Mouse (Mus musculus) small intestine, adult 2 months (tissue): Measurements from ENCODE around the gene Gm20388. TPM values are rescaled to one million over a fixed set of nuclear protein-coding genes. Genes with fewer than 3 reads are reported as not detected.

Source experiments
- H3K27ac ChIP-seq: fragments of 200-500 bp; 2 replicates; pipeline ENCODE4 v1.5.1; 2012; ENCODE audit warnings: low read depth, low read length, control low read depth, inconsistent platforms; ENCODE audit not compliant: insufficient read depth
- H3K27me3 ChIP-seq: fragments of 200-500 bp; 2 replicates; pipeline ENCODE4 v1.6.1; 2012; ENCODE audit warnings: mild to moderate bottlenecking, moderate library complexity, low read length, inconsistent platforms; ENCODE audit not compliant: control insufficient read depth, insufficient read depth
- H3K36me3 ChIP-seq: fragments of 200-500 bp; 2 replicates; pipeline ENCODE4 v1.6.1; 2012; ENCODE audit warnings: mild to moderate bottlenecking, low read length, control low read depth, inconsistent platforms; ENCODE audit not compliant: control insufficient read depth, insufficient read depth
- H3K4me1 ChIP-seq: fragments of 200-500 bp; 2 replicates; pipeline ENCODE4 v1.6.1; 2012; ENCODE audit warnings: low read length, inconsistent platforms, mixed read lengths; ENCODE audit not compliant: control insufficient read depth, insufficient read depth, insufficient read length
- H3K4me3 ChIP-seq: fragments of 200-500 bp; 2 replicates; pipeline ENCODE4 v1.5.1; 2012; ENCODE audit warnings: low read depth, mild to moderate bottlenecking, control low read depth, inconsistent platforms, low read length, moderate library complexity
- CTCF ChIP-seq: fragments of 200-500 bp; IDR thresholded peaks from 2 replicates; pipeline ENCODE4 v1.5.1; 2012; ENCODE audit warnings: low read depth, mild to moderate bottlenecking, control low read depth, inconsistent platforms, low read length, moderate library complexity, mixed read lengths; ENCODE audit not compliant: insufficient replicate concordance, insufficient read length; ENCODE audit errors: extremely low read depth
- POLR2A ChIP-seq: fragments of 200-500 bp; IDR thresholded peaks from 2 replicates; pipeline ENCODE4 v1.6.1; 2012; ENCODE audit warnings: low read depth, mild to moderate bottlenecking, control low read depth, inconsistent platforms, low read length, moderate library complexity
- WGBS: fragments of 180-500 bp; shearing (Covaris S2); methylation state at CpG from one replicate; pipeline ENCODE4 v1.1.7; 2018; 5-methylcytosine and 5-hydroxymethylcytosine counted together
- polyA plus RNA-seq: library from polyadenylated mRNA; depleted of rRNA; stranded (reverse); fragments of >200 nt; gene quantifications from 2 replicates; pipeline ENCODE4 v1.2.3, GENCODE M21; 2012

The Gm20388 gene
- polyA plus RNA-seq, 1 experiment: 37.3 TPM

- Histone ChIP-seq H3K36me3 (no peaks in the 10 kb centered on the region), H3K4me3 (peak overlapping the region; percentile 99), H3K27ac (peak overlapping the region; percentile 64; the same call in 1 of the 2 replicates), H3K4me1 (peaks cover 20% of the 10 kb centered on the region; the same call in 1 of the 2 replicates), H3K27me3 (no peaks in the 10 kb centered on the region)
- WGBS: 1% methylated on average over 48 of the region's 48 CpGs
- TF ChIP-seq POLR2A: no peak
- TF ChIP-seq CTCF: no peak
Measured at GRCm38 (mm10) chr8:123982291-123982793, 4071.7 kb downstream of the Gm20388 start.

DNA sequence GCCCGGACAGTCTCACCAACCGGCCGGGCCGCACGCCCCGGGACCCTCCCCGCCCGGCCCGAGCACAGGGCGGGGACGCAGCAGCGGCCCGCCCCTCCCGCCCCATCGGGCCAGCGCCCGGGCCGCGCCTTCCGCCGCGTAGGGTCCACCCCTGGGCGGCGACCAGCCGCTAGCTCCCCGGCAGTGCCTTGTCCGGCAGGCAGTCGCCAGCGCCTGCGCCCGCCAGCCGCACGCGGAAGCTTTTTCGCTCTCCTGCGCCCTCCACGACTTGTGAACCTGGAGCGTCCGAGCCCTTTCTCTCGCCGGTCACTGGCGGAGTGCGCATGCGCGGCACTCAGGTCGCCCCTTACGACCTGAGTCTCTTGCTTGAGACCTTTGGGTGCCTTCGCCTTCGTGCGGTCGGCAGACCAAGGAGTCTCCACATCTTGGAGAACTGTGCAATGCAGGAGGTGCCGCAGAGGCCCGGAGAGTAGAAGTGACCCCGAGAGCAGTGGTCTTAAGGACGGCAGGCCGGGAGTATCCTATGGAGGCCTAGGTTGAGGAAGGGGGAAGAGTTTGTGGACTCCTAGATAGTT lies 4072.3 kb downstream of the Gm20388 start, which contains the start of gene Abcb10:
Gene Abcb10, minus strand, starts transcription at position 297 of the 575 bp plus-strand sequence.
- Histone ChIP-seq H3K4me1 (peaks cover 20% of the 10 kb centered on the region; the same call in 1 of the 2 replicates), H3K36me3 (no peaks in the 10 kb centered on the region), H3K27me3 (no peaks in the 10 kb centered on the region), H3K27ac (peak within 1 kb of the TSS; percentile 94), H3K4me3 (peak within 1 kb of the TSS; percentile 99)
- under 1% methylated on average over 56 of the region's 56 CpGs for WGBS
- TF ChIP-seq CTCF (no peak), POLR2A (peak; percentile 97)

DNA sequence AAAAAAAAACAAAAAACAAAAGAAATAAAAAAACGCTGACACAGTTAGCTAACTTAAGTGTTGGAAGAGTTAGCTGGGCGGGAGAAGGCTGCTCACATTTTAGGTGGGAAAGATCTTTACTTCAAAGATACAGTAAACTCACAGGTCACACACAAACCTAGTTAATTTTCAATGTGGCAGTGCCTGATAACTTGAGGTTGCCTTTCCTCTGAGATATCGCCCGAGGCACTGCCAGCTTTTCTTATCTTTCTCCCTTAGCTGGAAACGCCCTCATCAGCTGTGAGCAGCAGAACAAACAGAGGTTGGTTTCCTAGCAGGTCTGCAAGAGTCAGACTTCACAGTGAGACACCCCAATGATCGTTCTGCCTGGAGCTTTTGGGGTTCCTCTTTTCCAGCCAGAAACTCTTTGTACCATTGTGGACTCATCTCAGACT lies 4078.0 kb downstream of the Gm20388 start:
- H3K27me3 ChIP-seq: no peaks in the 10 kb centered on the region
- 15% methylated on average over 6 of the region's 6 CpGs for WGBS
- no peak for TF ChIP-seq CTCF
- no peak for TF ChIP-seq POLR2A
- peak overlapping the region; percentile 36; the same call in 1 of the 2 replicates for H3K27ac ChIP-seq
- no peaks in the 10 kb centered on the region for H3K36me3 ChIP-seq
- peaks cover 8% of the 10 kb centered on the region; the same call in 1 of the 2 replicates for H3K4me1 ChIP-seq
- no peak overlapping the region for H3K4me3 ChIP-seq

- 41% methylated on average over 7 of the region's 7 CpGs for WGBS
- Histone ChIP-seq H3K27me3 (no peaks in the 10 kb centered on the region), H3K4me3 (no peak overlapping the region), H3K36me3 (no peaks in the 10 kb centered on the region), H3K4me1 (peaks cover 9% of the 10 kb centered on the region; the same call in 1 of the 2 replicates), H3K27ac (peak overlapping the region; percentile 36; the same call in 1 of the 2 replicates)
- TF ChIP-seq CTCF: no peak
- TF ChIP-seq POLR2A: no peak
Measured at GRCm38 (mm10) chr8:123989128-123989527, 4078.5 kb downstream of the Gm20388 start.

DNA sequence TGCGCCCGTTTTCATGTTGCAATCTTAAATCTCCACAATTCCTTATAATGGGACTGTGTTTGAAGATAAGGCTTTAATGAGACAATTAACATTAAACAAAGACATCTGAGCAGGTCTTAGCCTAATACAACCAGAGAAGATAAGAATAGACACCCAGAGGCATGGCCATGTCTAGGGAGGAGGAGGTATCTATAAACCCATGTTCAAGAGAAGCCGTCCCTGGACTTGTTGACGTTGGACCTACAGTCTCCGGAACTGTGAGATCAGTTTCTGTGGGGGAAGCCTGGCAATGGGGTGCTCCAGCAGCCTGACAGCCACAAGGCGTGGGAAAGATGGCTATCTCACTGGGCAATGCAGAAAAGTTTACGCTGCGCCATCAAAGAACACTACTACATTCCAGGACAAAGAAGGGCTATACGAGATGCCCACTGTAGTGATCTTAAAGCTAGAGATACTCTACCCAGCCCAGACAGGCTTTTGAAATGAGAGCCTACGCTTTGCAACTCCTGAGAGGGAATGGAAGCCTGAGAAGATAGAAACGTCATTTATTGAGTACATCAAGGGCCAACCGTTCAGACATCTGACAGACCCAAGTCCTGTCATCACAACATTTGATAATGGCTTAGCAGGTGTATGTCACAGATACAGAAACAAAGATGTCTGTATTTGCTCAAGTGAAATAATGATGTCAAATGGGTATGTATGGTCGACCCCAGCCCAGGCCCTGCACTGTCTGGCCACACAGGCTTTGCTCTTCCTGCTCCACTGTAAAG lies 4079.8 kb downstream of the Gm20388 start:
- no peak for TF ChIP-seq POLR2A
- TF ChIP-seq CTCF: no peak
- H3K4me3 ChIP-seq: no peak overlapping the region
- no peaks in the 10 kb centered on the region for H3K36me3 ChIP-seq
- no peak overlapping the region for H3K27ac ChIP-seq
- 72% methylated on average over 13 of the region's 13 CpGs for WGBS
- peaks cover 11% of the 10 kb centered on the region; the same call in 1 of the 2 replicates for H3K4me1 ChIP-seq
- no peaks in the 10 kb centered on the region for H3K27me3 ChIP-seq

DNA sequence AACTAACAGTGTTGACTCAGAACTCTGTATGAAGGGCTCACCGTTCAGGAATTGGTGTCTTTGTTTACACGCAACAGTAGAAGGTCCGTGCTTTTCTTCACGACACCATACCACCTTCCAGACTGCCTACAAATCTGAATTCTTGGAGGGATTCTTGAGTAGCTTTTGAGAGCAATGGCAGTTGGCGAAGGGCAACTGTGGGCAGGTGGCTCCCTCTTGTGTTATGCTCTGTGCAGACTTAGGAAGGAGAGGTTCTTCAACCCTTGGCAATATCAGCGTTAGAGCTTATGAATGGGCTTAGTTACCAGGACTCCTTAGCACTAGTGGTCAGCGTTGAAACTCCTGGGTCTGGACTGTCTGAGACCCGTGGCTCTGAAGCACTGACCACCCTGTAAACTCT lies 4081.9 kb downstream of the Gm20388 start:
- H3K27me3 ChIP-seq: no peaks in the 10 kb centered on the region
- TF ChIP-seq CTCF (peak; percentile 30; the same call in 1 of the 2 replicates), POLR2A (no peak)
- 82% methylated on average over 8 of the region's 8 CpGs for WGBS

DNA sequence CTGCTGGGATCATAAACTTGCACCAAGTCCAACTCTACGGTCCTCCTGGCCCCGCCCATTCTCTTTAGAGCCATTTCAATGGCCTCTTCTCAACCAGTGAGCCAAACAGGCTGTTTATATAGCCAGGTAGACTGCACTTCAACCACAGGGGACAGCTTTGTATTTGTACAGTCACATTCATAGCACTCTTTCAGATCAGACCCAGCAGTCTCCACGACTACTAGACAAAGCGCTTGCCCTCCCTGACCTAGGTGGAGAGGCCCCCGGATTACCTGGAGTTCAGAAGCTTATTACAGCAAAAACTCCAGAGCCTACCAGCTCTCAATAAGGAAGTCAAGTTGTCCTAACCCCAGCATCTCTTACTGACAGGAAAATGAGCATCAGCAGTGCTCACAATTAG lies 4083.0 kb downstream of the Gm20388 start:
- TF ChIP-seq POLR2A (no peak), CTCF (no peak)
- Histone ChIP-seq H3K36me3 (peaks cover 11% of the 10 kb centered on the region), H3K27me3 (no peaks in the 10 kb centered on the region), H3K4me1 (peaks cover 11% of the 10 kb centered on the region), H3K4me3 (no peak overlapping the region), H3K27ac (peak overlapping the region; percentile 62)
- 42% methylated on average over 5 of the region's 5 CpGs for WGBS

More for the DNA sequence above, 4081.9 kb downstream of the Gm20388 start:
- Histone ChIP-seq H3K27ac (no peak overlapping the region), H3K4me3 (no peak overlapping the region), H3K36me3 (peaks cover 9% of the 10 kb centered on the region), H3K4me1 (peaks cover 14% of the 10 kb centered on the region)
